Mouse (Mus musculus) E14TG2a.4 (cell line): Measurements from ENCODE around the gene Agap1.

Experiments
- CTCF ChIP-seq: conservative IDR thresholded peaks from 2 replicates; pipeline ENCODE4 v1.5.1; 2014; ENCODE audit warnings: low read length
- NANOG ChIP-seq: IDR thresholded peaks from 2 replicates; pipeline ENCODE4 v1.6.1; 2014; ENCODE audit warnings: borderline replicate concordance, low read length, mixed read lengths
- POU5F1 ChIP-seq: IDR thresholded peaks from 2 replicates; pipeline ENCODE4 v1.6.1; 2014; ENCODE audit warnings: low read length, borderline replicate concordance

GRCm38 (mm10) chr1:89481154-89481553 lies 26.5 kb downstream of the Agap1 start:
- no peak for TF ChIP-seq CTCF
- TF ChIP-seq POU5F1: no peak
- TF ChIP-seq NANOG: no peak
